Mouse (Mus musculus): ENCODE data around the gene Mnat1. TPM values are rescaled to one million over a fixed set of nuclear protein-coding genes. Genes with fewer than 3 reads are reported as not detected.

The Mnat1 gene
- polyA plus RNA-seq, 2 experiments: 6.7 to 12.4 TPM

DNA sequence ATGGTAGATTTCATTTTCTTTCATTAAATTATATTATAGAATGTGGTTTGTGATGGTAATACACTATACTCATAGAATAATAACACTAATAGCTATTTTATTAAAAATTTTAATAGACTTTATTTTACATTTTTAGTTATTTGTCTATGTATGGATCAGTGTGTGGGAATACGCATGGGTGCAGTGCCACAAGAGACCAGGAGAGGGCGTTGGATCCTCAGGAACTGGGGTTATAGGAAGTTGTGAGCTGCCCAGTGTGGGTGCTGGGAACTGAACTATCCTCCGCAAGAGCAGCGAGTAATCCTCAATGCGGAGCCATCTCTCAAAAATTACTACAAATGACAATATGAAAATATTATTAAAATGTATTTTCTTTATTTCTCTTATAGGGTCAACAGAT lies 95.1 kb downstream of the Mnat1 start:
- no peak for DNase-seq (ENCODE audit: low read depth in 3 of 3, low spot score in 3 of 3)
- Histone ChIP-seq H3K9ac (replicated peaks) (no peak overlapping the region), H3K4me1 (replicated peaks; ENCODE audit: control insufficient read depth in 2 of 2, insufficient read depth in 2 of 2, low read length in 1 of 2) (peaks cover 0 to 7% of the 10 kb centered on the region in 2 experiments; a peak in 3 of 4 replicates), H3K36me3 (replicated peaks; ENCODE audit: control insufficient read depth, insufficient read depth, low read depth) (no peaks in the 10 kb centered on the region; the same call in 1 of the 2 replicates), H3K9me3 (ENCODE audit: control insufficient read depth, low read length) (no peaks in the 10 kb centered on the region), H3K4me3 (ENCODE audit: insufficient read depth in 1 of 2, low read depth in 2 of 2, low read length in 2 of 2) (no peak overlapping the region), H3K27ac (no peak overlapping the region), H3K27me3 (ENCODE audit: control insufficient read depth, insufficient read depth, low read length) (no peaks in the 10 kb centered on the region), H3K4me2 (ENCODE audit: low read depth) (no peak overlapping the region)
- no peak for ATAC-seq (ENCODE audit: insufficient read depth)
- WGBS (ENCODE audit: insufficient replicate concordance): 80% methylated on average over 5 of the region's 5 CpGs
- TF ChIP-seq CTCF (IDR thresholded peaks at IDR 0.05; ENCODE audit: low read depth) (peak; percentile 37; the same call in 1 of the 2 replicates), EP300 (IDR thresholded peaks at IDR 0.05; ENCODE audit: low read depth) (no peak)

DNA sequence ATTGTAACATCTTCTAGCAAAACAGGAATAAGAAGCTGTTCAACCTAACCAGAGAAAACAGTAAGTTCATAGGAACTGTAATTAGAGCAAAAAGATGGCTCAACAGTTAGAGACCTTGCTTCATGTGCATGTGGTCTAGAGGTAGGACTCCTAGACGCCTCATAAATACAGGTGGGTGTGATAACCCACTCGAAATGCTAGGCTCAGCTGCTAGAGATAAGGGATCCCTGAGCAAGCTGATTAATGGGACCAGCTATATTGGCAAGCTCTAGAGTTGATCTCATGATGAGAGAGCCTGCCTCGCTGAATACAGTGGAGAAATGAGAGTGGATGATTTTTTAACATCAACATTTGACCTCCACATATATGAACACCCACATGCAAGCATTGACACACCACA lies 97.7 kb downstream of the Mnat1 start:
- no peak overlapping the region for H3K4me3 ChIP-seq (ENCODE audit: insufficient read depth in 1 of 2, low read depth in 2 of 2, low read length in 2 of 2)
- H3K4me1 ChIP-seq (replicated peaks; ENCODE audit: control insufficient read depth in 2 of 2, insufficient read depth in 2 of 2, low read length in 1 of 2): peaks cover 0 to 7% of the 10 kb centered on the region in 2 experiments; a peak in 3 of 4 replicates
- no peak overlapping the region for H3K27ac ChIP-seq
- no peaks in the 10 kb centered on the region for H3K27me3 ChIP-seq (ENCODE audit: control insufficient read depth, insufficient read depth, low read length)
- WGBS (ENCODE audit: insufficient replicate concordance): 22% methylated on average over 3 of the region's 3 CpGs
- DNase-seq (ENCODE audit: low read depth in 3 of 3, low spot score in 3 of 3): no peak
- H3K4me2 ChIP-seq (ENCODE audit: low read depth): no peak overlapping the region
- no peak overlapping the region for H3K9ac ChIP-seq (replicated peaks)
- ATAC-seq (ENCODE audit: insufficient read depth): peak; percentile 65
- no peaks in the 10 kb centered on the region for H3K9me3 ChIP-seq (ENCODE audit: control insufficient read depth, low read length)
- no peaks in the 10 kb centered on the region; the same call in 1 of the 2 replicates for H3K36me3 ChIP-seq (replicated peaks; ENCODE audit: control insufficient read depth, insufficient read depth, low read depth)
- TF ChIP-seq CTCF (IDR thresholded peaks at IDR 0.05; ENCODE audit: low read depth) (no peak), EP300 (IDR thresholded peaks at IDR 0.05; ENCODE audit: low read depth) (0 out of 2 replicates have a peak, but pooled peaks have one; percentile 19)

- ATAC-seq (ENCODE audit: insufficient read depth): no peak
Measured at GRCm38 (mm10) chr12:73223872-73224271, 100.4 kb downstream of the Mnat1 start.

DNA sequence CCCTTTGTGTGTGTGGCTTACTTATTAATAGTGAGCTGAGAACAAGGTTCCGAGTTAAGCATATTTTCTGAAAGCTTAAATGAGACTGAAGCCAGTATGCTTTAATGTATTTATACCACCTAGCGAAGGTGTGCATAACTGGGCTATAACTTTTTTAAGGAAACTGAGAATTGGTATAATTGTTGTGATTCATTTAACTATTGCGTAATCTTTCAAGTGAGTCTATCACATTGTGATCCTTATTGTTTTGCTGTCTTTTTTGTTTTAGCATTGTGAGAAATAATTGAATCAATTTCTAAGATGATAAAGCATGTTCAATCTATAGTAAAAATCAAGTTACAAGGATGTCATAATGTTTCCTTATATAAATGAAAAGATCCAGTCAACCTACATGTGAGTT lies 104.9 kb downstream of the Mnat1 start:
- ATAC-seq (ENCODE audit: insufficient read depth) (no peak), DNase-seq (ENCODE audit: low read depth in 3 of 3, low spot score in 3 of 3) (no peak)
- Histone ChIP-seq H3K27me3 (ENCODE audit: control insufficient read depth, insufficient read depth, low read length) (no peaks in the 10 kb centered on the region), H3K27ac (no peak overlapping the region), H3K4me2 (ENCODE audit: low read depth) (no peak overlapping the region), H3K4me1 (replicated peaks; ENCODE audit: control insufficient read depth in 2 of 2, insufficient read depth in 2 of 2, low read length in 1 of 2) (no peaks in the 10 kb centered on the region), H3K9ac (replicated peaks) (no peak overlapping the region), H3K36me3 (replicated peaks; ENCODE audit: control insufficient read depth, insufficient read depth, low read depth) (no peaks in the 10 kb centered on the region), H3K4me3 (ENCODE audit: insufficient read depth in 1 of 2, low read depth in 2 of 2, low read length in 2 of 2) (no peak overlapping the region), H3K9me3 (ENCODE audit: control insufficient read depth, low read length) (no peaks in the 10 kb centered on the region)
- 79% methylated on average over 3 of the region's 3 CpGs for WGBS (ENCODE audit: insufficient replicate concordance)
- no peak for TF ChIP-seq EP300 (IDR thresholded peaks at IDR 0.05; ENCODE audit: low read depth)
- TF ChIP-seq CTCF (IDR thresholded peaks at IDR 0.05; ENCODE audit: low read depth): no peak

More at GRCm38 (mm10) chr12:73223872-73224271, 100.4 kb downstream of the Mnat1 start:
- Histone ChIP-seq H3K27ac (no peak overlapping the region), H3K36me3 (replicated peaks; ENCODE audit: control insufficient read depth, insufficient read depth, low read depth) (no peaks in the 10 kb centered on the region; the same call in 1 of the 2 replicates), H3K27me3 (ENCODE audit: control insufficient read depth, insufficient read depth, low read length) (no peaks in the 10 kb centered on the region), H3K9ac (replicated peaks) (no peak overlapping the region), H3K4me2 (ENCODE audit: low read depth) (no peak overlapping the region), H3K4me1 (replicated peaks; ENCODE audit: control insufficient read depth in 2 of 2, insufficient read depth in 2 of 2, low read length in 1 of 2) (peaks cover 0 to 7% of the 10 kb centered on the region in 2 experiments; a peak in 3 of 4 replicates), H3K9me3 (ENCODE audit: control insufficient read depth, low read length) (no peaks in the 10 kb centered on the region), H3K4me3 (ENCODE audit: insufficient read depth in 1 of 2, low read depth in 2 of 2, low read length in 2 of 2) (no peak overlapping the region)
- WGBS (ENCODE audit: insufficient replicate concordance): 67% methylated on average over 6 of the region's 6 CpGs
- TF ChIP-seq EP300 (IDR thresholded peaks at IDR 0.05; ENCODE audit: low read depth): no peak
- no peak for TF ChIP-seq CTCF (IDR thresholded peaks at IDR 0.05; ENCODE audit: low read depth)
- no peak for DNase-seq (ENCODE audit: low read depth in 3 of 3, low spot score in 3 of 3)

DNA sequence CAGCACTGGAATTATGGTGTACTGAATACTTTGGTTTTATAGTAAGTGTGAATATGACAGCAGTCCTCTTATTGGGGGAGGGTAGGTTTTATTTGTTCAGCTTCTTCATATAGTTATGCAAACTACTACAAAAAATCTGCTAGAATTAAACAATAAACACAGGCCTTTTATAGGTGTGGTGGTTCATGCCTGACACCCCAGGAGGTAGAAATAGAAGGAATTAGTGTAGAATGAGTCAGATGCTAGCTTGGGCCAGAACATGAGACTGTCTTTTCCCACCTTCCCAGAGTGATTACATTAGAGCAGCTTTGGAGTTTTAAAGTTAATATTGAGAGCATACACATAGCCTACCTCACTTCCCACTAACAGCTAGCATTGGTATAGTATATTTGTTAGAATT lies 106.7 kb downstream of the Mnat1 start:
- Histone ChIP-seq H3K4me3 (ENCODE audit: insufficient read depth in 1 of 2, low read depth in 2 of 2, low read length in 2 of 2) (no peak overlapping the region), H3K9ac (replicated peaks) (no peak overlapping the region), H3K9me3 (ENCODE audit: control insufficient read depth, low read length) (no peaks in the 10 kb centered on the region), H3K36me3 (replicated peaks; ENCODE audit: control insufficient read depth, insufficient read depth, low read depth) (no peaks in the 10 kb centered on the region), H3K4me2 (ENCODE audit: low read depth) (no peak overlapping the region), H3K27ac (no peak overlapping the region), H3K4me1 (replicated peaks; ENCODE audit: control insufficient read depth in 2 of 2, insufficient read depth in 2 of 2, low read length in 1 of 2) (no peaks in the 10 kb centered on the region), H3K27me3 (ENCODE audit: control insufficient read depth, insufficient read depth, low read length) (no peaks in the 10 kb centered on the region)
- no peak for DNase-seq (ENCODE audit: low read depth in 3 of 3, low spot score in 3 of 3)
- TF ChIP-seq CTCF (IDR thresholded peaks at IDR 0.05; ENCODE audit: low read depth) (no peak), EP300 (IDR thresholded peaks at IDR 0.05; ENCODE audit: low read depth) (no peak)
- no peak for ATAC-seq (ENCODE audit: insufficient read depth)
